Mouse (Mus musculus): Measurements from ENCODE around the gene 1700001C19Rik.
"Not testable (repeated sequence)": the region's sequence is repeated elsewhere in the genome, so short reads cannot be mapped to it uniquely, and the experiment has no call there.

Gene 1700001C19Rik

DNA sequence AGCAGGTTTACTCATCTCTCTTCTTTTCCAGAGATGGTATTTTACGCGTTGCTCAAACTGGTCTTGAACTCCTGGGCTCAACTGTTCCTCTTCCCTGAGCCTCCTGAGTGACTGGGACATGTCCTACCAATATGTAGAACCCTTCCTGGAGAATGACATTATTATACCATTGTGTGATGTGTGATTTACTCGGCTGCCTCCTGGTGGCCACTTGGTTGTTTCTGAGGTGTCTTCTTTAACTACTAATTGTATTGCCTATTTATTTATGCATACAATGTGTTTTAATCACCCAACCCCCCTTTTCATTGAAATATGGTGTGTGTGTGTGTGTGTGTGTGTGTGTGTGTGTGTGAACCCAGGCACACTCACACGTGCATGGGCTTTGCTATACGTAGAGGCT lies 6.4 kb downstream of the 1700001C19Rik start:
- DNase-seq = peak in 1 of 2 experiments; percentile 25

DNA sequence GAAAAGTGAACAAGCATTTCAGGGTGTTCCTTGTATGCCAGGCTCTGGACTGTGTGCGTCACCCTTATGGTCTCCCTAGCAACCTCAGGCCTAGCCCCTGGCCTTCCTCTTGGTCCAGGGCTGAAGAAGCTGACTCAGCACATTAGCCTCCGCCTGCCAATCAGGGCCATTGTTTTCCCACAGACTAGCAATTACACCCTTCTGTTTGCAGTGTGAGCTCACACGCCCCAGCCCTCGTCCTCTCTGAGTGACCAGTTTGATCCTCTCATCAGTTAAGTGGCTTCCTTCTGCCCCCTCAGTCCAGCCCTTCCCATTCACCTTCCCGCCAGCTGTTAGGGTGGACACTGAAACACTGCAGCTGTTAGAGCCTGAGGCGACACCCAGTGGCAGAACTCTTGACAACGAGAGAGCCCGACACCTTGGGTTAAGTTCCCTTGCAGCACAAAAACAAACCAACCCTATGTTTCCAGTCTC lies 8.3 kb downstream of the 1700001C19Rik start:
- no peak for DNase-seq

DNA sequence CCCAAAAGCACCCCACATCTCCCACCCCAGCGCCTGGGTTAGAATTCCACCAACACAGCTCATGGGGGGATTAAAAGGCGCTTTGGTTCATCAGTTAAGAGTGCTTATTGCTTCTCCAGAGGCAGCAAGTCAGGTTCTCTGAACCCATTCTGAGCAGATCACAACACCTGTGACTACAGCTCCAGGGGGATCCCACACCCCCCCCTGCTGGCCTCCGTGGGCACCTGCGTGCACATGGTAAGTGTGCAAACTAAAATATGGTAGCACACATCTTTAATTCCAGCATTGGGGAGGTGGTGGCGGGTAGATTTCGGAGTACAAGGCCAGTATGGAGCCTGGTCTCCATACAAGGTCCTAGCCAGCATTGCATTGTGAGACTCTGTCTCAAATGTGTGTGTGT lies 9.9 kb downstream of the 1700001C19Rik start:
- DNase-seq = no peak

DNA sequence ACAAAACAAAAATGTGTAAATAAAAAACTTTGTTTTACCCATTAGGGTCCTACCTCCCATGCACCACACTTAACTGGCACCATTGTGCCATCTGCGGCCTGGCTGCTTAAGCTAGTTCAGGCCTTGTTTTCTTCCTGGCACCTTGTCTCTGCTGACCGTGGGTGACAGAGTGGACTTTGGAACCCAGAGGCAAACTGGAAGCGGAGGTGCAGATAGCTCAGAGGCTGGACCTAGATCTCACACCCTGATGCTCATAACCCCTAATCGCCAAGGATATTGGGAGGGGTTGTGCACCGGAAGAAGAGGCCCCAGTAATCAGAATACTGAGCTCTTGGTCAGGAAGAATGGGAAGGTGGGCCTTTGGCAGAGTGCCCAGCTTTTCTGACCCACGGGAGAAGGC lies 13.0 kb downstream of the 1700001C19Rik start:
- no peak for DNase-seq

DNA sequence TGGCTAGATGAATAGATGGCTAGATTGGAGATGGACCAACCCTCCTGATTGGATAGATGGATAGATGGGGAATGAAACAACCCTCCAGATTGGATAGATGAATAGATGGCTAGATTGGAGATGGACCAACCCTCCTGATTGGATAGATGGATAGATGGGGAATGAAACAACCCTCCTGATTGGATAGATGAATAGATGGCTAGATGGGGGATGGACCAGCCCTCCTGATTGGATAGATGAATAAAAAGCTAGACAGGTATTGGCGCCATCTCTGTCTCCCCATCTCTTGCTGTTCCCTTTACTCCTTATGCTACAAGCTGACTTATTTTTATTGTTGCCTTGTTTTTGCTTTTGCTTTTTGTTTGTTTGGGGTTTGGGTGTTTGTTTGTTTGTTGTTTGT lies 14.6 kb downstream of the 1700001C19Rik start:
- not testable (repeated sequence) for DNase-seq

DNA sequence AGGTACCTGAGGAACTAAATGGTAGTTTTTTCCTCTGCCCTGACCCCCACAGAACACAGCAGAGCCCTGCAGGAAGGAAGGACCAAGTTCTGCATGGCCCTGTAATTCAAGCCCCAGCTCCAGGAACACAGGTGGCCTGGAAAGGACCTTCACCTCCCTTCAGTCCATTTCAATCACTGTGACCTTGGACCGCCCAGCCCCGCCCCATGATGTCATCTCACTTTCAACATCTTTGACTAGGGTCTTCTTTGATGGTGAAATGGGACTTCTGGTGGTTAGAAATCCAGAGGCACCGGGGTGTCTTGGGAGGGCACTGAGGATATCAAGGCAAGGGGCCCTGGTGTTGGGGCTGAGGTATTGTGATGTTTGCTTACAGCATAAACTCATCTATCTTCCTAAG lies 15.6 kb downstream of the 1700001C19Rik start:
- no peak for DNase-seq

DNA sequence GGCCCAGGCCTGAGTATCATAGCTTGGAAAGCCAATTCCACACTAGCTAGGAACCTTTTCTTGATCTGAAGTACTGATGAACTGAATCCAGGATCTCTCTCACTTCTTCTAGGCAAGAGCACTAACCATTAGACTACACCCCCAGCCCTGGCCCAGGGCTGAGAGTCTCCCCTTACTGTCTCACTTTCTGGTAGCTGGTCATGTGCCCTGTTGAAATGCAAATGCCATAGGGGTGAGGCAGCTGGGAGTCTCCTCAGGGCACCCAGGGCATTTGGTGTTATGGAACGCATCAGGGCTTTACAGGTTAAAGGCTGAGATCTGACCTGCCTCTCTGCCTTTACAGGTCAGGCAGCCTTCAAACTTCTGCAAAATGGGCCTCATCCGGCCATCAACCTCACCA lies 17.0 kb downstream of the 1700001C19Rik start:
- no peak for DNase-seq

DNA sequence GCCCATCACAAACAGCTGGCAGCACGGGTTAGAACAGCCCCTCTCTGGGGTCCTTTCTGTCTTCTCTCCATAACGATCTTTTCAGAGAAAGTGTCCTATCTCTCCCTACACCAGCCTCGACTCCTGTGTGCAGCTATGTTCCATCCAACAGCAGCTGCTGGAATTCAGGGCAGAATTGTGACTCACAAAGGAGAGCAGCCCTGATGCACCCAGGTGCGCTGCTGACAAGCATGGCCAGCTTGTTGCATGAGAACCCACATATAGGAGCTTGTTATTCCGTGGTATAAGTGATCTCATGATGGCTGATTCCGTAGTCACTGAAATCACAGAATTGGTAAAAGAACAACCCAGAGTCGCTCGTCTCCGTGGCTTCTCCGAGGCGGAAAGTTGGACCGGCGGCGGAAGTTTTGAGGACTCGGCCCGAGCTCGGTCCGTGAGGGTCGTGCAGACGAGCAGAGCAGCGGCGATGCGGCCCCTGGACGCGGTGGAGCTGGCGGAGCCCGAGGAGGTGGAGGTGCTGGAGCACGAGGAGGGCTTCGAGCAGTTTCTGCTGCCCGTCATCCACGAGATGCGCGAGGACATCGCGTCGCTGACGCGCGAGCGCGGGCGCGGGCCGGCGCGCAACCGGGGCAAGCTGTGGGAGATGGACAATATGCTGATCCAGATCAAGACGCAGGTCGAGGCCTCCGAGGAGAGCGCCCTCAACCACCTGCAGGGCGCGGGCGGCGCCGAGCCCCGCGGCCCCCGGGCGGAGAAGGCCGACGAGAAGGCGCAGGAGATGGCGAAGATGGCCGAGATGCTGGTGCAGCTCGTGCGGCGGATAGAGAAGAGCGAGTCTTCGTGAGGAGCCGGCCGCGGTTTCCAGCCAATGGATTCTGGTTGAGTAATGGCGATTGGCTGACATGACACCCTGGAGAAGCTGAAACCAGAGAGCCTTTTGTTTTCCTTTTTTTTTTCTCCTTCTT lies 27.0 kb downstream of the 1700001C19Rik start:
- DNase-seq = peak; percentile 34 to 42

DNA sequence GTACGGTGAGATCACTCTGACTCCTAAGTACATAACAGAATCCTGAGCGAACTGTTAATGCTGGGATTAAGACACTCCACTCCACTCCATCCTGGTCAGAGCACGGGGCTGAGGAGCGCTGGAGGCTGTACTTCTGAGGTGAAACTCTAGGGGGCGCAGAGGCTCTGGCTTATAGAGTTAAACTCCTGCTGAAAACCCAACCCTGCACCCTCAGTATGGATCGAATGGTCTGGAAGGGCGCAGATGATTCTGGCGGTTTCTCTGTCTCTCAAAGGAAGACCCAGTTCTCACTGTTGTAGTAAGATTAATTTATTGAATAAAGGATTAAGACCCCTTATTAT lies 28.6 kb downstream of the 1700001C19Rik start:
- peak; percentile 75 to 84 for DNase-seq

DNA sequence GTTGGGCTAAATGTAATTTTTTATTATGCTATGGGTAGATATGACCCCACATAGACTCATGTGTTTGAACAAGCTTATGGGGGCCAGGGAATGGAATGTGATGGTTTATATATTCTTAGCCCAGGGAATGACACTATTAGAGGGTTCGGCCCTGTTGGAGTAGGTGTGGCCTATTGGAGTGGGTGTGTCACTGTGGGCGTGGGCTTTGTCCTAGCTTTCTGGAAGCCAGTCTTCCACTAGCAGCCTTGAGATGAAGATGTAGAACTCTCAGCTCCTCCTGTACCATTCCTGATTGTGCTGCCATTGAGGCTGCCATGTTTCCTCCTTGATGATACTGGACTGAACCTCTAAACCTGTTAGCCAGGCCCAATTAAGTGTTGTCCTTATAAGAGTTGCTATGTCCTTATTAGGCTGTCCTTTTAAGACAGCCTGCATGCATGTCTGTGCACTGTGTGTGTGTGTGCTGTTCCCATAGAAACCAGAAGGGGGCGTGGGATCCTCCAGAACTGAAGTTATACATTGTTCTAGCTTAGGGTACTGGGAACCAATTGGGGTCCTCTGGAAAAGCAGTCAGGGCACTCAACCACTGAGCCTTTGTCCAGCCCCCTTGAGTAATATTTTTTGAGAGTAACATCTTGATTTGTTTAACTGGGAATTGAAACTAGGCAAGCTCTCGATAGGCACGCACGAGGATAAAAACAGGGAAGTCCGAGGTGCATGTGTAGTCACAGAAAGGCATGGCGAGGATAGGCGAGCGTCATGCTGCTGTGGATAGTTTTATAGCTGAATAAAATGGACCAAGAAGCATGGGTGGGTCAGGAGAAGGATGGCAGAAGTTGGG lies 29.2 kb downstream of the 1700001C19Rik start:
- no peak for DNase-seq

DNA sequence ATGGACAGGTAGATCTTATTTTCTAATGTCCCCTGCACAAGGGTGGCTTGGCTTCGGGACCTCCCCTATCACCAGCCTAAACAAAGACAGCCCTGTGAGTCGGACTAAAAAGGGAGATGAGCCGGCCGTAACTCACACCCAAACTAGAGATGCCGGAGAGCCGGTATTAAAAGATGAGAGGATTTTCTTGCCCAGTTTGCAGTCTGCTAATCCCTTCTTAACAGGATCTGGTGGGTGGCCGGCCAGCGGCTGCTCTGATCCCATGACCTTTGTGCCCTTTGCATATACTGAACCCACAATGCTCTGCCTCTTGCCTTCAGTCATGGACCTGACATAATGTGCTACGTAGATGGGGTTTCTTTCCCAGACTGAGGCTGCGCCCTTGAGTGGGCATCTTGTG lies 36.7 kb downstream of the 1700001C19Rik start, which contains the start of gene Guca1a:
TSS of gene Guca1a (minus strand) at position 134 of the 400 bp plus-strand sequence.
- no peak for DNase-seq

DNA sequence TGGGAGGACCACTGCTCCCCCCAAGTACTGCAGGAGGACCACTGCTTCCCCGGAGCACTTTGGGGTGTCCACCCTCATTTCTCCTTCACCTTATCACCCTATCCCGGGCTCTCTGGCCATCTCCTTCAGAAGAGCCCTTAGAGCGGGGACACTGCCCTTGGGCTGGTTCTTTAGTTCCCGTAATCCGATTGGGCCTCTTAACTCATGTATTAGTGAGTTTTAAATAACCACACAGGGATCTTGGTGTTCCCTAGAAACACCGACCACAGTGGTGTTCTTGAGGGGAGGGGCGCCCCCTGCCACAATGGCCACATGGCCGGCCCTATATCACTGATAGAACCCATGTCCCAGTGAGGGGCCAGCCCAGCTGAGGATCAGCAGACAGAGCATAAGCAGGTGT lies 38.1 kb downstream of the 1700001C19Rik start:
- DNase-seq = no peak

DNA sequence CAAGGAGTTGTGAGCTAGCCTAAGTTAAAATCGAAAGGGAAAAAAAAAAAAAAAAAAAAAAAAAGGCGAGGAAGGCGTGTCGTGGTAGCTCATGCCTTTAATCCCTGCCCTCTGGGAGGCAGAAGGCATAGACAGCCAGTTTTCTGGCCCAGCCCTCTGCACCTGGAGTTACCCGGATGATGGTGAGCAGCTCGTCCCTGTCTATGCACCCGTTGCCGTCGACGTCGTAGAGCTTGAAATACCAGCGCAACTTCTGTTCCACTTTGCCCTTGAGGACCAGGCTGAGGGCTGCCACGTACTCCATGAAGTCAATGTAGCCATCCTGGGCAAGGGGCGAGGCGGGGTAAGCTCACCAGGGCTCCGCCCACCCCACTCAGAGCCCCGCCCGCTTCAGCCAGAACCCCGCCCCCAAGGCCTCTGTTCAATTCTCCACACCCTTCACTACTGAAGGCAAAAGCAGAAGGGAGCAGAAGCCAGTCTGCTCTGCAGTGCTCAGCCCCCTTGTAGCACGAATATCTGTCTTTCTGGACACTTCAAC lies 41.7 kb downstream of the 1700001C19Rik start:
- DNase-seq = peak in 1 of 2 experiments; percentile 37

DNA sequence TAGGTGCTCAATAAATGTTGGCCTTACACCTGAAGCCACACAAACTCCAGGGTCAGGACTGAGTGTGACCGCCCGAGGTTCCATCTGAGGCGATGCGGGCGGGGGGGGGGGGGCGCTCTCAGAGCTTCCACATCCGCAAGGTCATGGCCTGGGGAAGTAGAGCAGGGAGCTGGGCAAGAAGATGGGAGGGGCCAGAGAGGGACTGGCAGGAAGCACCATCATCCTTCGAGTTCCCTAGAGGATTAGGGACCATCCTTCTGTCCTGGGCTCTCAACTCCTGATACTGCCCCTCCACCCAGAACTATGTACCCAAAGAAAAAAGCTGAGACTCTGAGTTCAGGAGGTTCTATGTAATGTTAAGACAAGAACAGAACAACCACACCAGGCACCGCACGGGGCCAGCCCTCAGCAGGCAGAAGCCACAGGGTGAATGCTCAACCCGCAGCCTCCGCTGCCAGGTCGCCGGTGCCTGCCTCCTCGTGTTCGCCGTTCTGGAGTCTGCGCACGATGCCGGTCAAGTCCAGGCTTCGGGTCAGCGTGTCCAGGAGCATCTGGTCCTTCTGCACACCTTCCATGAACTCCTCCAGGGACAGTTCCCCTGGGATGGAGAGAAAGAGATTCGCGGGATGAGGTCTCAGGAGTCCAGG lies 42.8 kb downstream of the 1700001C19Rik start:
- DNase-seq = no peak

DNA sequence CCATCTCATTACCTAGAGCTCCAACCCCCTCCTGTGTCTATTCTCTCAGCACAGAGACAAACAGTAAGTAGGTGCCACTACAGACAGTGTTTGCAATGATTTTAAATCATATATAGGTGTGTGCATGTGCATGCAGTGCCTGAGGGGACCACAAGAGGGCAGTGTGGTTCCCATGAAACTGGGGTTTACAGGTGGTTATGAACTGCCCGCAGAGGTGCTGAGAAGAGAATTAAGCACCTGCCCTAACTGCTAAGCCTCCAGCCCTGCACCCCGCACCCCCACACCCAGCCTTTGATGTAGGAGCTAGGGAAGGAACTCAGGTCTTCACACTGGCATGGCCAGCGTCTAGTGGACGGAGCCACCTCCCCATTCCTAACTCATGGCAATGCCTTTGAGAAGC lies 50.5 kb downstream of the 1700001C19Rik start:
- DNase-seq = peak; percentile 55 to 80

DNA sequence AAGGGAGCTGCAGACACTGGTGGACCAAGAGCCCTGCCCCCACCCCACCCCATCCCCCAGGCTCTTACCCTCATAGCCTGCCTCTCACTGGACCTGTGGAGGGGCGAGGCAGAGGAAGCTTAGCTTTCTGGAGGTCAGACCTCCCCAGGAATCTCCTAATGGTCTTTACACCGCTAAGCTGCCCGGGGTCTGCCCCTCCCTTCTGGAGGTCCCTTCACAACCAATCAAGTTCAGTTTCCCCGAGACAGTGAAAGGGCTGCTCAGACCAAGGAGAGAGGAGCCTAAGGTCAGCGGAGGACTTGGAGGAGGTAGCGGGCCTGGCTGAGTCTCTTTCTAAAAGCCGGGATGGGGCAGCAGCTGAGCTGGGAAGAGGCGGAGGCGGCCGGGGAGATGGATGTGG lies 52.0 kb downstream of the 1700001C19Rik start, which contains the start of gene Guca1b:
TSS of gene Guca1b (plus strand) at position 249 of the 400 bp plus-strand sequence.
- no peak for DNase-seq

DNA sequence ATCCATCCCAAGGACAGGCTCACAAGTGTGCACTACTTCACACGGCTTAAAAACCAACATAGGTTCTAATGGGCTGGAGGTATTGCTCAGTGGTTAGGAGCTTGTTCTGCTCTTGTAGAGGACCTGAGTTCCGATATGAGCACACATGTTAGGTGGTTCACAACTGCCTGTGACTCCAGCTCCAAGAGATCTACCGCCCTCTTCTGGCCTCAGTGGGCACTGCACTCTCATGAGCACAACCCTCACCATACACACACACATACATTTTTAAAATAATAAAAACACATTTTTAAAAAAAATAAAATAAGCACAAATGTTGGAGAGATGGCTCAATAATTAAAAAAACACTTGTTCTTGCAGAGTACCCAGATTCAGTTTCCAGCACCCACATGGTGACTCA lies 53.1 kb downstream of the 1700001C19Rik start:
- DNase-seq = no peak

DNA sequence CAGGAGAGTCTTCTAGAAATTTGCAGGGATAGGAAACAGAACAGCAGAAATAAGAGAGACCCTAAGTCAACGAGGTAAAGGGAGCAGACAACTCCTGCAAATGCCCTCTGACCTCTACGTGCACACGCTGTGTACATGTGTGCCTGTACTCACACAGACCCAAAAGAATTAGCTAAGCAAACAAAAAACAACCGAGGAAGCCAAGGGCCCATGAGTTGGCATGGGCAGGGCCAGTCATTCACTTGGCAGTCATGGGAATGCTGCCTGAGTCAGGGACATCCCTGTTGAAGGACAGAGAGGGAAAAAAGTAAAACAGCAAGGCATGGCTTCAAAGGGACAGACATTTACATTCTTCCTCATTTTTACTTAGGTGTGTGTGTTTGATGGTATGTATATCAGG lies 53.9 kb downstream of the 1700001C19Rik start:
- DNase-seq = no peak

DNA sequence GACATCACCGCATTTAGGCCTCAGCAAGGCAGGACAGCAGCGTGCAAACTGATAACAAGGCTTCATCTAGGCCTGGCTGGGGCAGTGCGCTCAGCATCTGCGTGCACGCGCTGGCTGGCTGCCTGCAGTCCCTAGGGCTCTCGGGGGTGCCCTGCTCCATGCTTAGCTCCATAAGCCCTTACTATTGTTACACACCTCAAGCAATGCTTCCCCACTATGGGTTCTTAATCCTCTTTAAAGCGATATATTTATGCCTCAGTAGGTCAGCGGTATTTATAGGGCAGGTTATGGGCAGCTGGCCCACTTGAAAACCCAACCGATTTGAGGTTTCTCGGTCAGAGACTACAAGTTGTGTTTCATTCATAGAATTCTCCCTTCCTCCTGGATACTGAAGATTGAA lies 55.3 kb downstream of the 1700001C19Rik start:
- DNase-seq = no peak

DNA sequence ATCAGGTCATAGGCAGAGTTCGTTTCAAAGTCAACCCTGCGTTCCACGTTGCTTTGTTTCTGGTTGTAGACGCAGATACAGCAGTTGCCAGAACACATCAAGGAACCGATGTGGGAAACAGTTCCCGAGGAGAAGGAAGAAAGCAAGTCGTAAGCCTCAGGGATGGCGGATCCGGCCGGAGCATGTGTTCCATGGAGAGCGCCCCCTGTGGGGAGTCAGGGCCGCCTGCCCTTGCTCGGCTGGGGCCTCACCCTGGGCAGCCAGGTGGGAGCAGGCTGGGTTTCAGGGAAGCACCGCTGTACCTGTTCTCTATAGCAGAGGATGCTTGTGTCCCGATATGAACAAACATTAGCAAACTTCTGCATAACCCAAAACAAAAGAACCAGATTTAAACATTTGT lies 59.0 kb downstream of the 1700001C19Rik start:
- no peak for DNase-seq

DNA sequence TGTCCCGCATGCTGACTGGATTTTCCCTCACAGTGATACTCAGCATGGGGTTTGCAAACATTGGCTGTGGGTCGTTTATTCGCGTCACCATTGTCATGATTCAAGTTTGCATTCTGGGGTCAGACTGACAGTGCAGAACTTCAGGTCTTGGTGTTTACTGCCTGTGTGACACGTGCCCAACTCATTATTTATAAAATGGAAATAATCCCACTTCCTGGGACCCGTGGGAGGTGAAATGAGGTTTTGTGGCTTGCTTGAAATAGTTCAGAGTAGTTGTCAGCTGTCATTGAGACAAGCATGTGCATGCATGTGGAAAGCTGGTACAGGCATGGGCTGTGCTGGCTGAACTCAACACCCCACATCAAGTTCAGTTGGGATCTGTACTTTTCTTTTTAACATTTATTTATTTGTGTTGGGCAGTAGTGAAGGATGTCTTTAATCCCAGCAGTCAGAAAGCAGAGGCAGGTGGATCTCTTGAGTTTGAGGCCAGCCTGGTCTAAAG lies 60.3 kb downstream of the 1700001C19Rik start:
- DNase-seq = no peak

DNA sequence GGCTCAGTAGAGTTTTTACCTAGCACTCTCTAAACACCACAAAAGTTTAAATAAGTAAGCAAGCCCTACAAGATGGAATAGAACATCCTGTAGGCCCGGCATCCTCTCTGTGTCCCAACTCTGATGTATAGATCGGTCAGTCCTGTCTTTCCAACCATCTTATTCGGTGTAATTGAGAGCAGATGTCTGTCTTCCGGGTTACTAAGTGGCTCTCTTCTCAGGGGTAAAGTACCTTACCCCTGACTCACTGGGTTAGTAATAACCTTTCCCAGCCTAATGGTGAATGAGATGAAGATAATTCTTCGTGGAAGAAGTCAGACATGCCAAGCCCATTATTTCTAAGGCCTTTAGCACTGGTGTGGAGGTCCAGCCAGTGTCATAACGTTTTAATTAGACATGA lies 63.2 kb downstream of the 1700001C19Rik start:
- DNase-seq = no peak

All from cerebellum, postnatal 14 days (tissue).